Mouse (Mus musculus) ZHBTc4 (cell line): ENCODE data around the gene Vti1a.

ENCODE experiments used
- DNase-seq: peaks from one replicate; pipeline ENCODE4 v3.0.0-alpha.2; 2011; ENCODE audit warnings: low read depth, low spot score

Vti1a gene

GRCm38 (mm10) chr19:55559331-55559730, 243.2 kb downstream of the Vti1a start:
- DNase-seq = no peak

DNA sequence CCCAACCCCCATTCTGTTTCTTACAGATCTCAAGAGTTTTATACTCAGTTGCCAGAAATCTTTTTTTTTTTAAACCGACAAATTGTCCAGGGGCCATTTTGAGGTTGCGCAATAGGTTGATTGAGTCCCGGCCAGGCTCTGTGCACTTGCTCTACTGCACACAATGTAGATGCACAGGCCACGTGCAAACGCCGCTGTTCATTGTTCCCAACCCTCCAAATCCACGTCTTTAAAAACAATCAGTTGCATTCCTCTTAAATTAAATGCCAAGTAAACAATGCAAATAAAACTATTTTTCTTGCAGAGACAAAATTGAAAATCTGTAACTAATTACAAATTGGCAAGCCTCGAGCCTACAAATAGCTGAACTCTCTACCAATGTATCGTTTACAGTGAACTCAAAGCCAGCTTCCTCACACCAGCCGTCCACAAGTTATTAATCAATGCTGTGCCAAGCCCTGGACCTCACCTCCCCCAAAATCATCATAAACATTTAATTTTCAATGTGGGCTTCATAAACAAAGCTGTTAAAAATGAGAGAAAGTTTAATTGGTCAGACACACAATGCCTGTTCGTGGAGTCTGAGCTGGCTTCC, 244.1 kb downstream of the Vti1a start:
- no peak for DNase-seq

DNA sequence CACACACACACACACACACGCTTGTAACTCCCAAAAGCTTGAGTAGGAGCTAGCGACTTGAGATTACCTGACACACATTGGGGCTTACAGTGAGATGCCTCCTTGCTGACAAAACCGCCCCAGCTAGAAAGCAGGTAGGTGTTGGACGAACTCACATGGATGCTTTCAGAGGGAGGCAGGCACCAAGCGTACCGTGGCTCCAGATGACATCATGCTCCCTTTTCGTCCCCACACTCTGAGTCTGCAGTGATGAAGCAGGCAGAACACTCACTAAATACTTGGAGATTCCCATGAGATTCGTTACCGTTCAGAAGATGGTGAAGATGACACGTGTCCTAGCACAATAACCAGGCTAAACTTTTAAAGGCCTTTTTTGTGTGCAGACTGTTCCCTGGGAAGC, 245.4 kb downstream of the Vti1a start:
- no peak for DNase-seq

DNA sequence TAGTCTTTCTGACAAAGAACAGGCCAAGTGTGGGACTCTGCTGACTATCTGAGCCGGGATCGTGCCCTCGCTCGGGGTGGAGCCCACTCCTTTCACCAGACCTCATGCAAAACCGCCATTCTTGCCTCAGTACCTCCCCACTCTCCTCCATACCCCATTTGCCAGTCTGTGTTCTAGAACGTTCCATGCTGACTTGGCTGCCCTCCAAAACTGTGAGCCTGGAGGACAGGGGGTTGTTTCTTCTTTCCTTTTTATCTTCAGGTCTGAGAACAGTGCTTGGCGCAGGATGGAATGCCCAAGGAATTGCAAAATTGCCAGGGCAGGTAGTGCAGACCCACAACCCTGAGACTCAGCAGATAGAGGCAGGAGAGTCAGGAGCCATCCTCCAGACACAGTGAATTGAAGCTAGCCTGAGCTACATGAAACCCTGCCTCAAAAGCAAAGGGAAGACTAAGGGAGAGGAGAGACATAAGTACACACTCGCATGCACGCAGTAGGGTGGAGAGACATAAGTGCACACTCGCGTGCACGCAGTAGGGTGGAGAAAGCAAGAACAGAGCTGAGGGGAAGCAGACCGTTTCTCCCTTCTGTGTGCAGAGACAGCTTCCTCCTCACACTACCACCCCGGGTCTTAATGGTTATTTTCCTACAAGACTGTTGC, 246.5 kb downstream of the Vti1a start:
- DNase-seq = no peak

DNA sequence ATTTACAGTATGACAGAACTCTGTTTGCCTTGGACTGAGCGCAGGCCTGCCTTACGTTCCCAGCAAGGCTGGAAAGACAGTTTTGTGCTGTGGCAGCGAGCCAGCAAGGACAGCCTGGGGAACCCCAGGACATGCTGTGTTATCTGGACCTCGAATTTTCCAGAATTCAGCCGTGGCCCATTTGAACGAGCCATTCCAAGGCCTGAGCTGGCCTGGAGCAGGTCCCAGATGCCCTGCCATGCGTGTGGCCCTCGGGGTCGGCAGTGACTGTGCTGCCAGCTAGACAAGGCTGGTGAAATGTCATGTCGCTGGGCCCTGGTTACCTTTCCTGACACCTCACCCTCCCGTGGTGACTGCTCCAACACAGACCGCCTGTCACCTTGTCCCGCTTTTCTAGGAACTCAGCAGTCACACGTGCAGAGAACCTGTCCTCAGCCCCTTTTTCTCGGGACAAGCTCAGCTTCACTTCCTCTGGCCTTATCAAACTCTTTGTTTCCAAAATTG, 247.1 kb downstream of the Vti1a start:
- no peak for DNase-seq

- DNase-seq = no peak
Measured at GRCm38 (mm10) chr19:55564104-55564938, 248.2 kb downstream of the Vti1a start.

DNA sequence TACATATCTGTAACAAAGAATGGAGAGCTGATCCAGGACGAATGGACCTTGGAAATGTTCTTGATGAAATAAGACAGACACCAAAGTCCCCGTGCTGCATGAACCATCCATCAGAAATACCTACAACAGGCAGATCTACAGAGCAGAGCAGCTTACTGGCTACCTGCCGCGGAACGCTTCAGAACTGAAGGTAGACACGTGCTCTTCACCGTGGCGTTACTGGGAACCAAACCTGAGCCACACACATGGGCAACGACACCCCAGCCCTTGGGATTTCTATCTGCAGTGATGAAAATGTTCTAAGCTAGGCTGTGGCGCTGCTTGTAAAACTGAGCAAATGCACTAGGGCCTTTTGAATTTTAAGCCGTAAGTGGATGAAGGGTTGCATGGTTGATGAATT, 249.0 kb downstream of the Vti1a start:
- DNase-seq = no peak

GRCm38 (mm10) chr19:55565523-55566369, 249.7 kb downstream of the Vti1a start:
- DNase-seq = no peak

DNA sequence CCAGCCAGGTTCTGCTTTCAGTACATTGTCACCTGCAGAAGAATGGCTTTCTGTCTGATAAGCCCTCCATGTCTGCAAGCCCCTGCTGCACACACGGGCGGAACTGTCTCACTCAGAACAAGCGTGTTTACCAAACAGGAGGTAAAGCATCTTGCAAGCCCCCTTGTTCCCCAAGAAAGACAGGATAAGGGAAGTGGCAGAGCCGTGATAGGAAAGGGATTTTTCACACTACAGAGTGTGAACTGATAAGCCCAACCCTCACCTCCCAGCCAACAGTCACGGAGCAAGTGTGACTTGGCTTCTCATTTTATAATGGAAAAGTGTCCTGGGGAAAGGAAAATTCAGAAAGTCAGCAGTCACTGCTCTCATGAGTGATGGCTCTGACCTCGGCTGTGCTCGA, 253.0 kb downstream of the Vti1a start:
- DNase-seq = no peak

DNA sequence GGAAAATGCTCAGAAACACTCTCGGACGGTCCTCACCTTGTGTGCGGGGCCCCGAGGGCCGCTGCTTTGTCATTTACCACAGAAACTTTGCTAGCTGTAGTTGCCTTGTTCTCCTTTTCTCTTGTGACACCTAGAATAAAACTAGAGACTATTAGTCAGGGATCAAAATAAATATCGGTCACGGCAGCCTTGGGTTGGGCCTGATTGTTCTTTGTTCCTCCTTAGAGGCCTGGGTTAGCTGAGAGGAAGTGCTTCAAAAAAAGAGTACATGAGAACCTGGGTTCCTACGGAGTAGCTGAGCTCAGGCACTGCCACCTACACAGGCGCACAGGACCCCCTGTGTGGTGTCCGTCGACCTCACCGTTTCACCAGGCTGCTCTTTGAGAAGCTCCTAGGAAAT, 253.8 kb downstream of the Vti1a start:
- no peak for DNase-seq

DNA sequence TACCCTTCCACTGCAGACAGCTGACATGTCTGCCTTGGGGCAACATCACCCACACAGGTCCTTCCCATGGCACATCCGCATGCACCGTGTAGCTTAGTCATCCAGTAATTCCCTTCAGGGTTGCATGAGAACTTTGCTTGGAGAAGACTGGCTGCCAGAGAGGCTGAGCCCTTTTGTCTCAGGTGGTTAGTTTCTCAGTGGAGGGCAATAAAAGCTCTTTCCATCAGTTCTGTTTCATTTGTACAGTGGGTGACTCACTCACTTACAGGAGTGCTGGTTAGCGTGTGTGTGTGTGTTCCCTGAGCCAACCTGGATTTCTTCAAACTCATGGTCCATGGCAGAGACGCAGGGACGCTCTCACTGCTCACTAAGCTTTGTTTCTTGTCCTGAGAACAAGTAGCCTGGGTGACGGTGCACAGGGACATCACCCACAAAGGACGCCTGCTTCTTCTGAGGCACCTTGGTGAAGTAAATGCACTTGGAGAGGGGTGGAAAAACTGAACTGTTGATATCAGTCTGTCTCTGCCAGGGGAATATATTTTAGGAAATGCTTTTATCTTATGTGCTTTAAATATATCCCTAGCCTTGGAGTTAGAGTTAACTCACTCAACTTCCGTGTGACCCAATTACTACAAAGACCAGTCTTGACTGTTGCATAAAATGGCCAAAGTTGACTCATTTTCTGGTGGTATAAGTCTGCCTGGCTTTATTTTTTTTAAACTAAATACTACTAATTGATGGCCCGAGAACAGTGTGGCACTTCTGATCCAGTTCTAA, 254.6 kb downstream of the Vti1a start:
- DNase-seq = no peak

DNA sequence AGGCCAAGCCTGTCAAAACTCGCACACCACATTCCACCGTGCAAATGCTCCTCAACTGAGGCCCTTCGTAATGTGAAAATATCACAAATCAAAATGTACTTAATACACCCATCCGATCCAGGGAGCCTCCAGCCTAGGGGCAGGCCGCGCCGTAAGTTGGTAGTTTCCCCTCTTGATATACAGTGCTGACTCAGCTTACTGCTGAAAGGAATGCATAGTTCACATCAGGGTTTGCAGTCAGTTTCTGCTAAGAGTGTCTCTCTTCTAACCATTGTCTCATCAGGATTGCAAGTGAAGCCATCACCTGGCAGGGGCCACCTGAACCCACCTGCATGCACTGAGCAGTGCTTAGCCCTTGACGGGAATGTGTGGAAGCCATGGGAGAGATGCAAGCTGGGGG, 255.4 kb downstream of the Vti1a start:
- DNase-seq = no peak

GRCm38 (mm10) chr19:55577306-55578042, 261.4 kb downstream of the Vti1a start:
- no peak for DNase-seq

DNA sequence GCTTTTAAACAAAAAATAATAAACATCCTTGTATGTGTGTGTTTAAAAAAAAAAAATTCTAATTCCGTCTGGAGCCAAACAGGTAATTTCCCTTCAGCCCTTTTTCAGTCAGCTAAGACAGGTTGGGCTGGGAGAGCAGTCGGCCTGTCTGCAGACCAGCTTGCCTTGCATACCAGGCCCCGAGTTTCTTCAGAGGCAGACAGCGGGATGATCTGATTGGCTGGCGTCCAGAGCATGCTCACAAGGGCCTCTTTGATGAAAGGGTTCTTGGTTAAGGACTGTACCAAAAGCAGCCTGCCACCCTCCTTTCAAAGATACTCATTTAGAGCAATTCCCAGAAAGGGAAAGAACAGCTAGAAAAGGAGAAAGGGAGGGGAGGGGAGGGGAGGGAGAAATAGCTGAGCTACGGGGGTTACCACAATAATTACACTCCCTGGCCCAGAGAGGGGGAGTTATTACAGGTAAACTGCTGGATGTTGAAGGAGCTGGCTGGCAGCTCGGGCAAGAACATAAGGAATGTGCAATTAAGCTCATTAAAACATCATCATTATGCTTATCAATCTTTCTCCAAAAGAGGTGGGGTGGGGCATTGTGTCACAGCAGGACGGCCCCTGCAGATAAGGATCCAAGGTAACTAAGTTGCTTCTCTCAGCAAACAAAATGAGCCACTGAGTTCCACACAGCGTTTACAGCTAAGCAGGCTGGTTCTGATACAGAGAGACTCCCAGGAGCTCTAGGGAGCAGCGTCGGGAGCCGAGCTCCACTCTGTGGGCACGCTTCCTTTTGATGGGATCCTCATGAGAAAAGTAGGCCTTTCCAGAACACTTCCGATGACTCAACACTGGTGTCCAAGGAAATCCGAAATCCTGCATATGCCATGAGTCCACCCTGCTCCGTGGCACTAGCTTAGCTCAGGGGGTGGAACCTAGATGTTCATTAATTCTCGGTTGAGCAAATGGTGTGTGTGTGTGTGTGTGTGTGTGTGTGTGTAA, 262.3 kb downstream of the Vti1a start:
- DNase-seq = peak; percentile 81

GRCm38 (mm10) chr19:55579310-55579709, 263.2 kb downstream of the Vti1a start:
- DNase-seq = no peak

DNA sequence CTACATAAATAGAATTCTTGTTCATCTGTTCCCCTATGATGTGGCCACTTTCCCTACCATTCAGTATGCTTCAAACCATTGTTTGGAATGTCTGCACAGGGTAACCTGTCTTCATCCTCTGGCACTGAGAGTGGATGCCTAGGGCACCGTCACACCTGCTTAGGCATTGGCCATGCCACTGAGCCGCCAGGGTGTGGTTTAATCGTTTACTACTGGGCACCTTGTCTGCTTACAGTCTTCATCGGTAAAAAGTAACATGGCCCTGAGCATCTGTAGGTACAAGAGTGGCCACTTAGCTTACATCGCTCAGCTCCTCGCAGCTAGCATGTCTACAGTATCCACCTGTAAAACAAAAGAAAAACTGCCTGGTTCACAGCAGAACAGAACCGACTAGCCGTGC, 264.1 kb downstream of the Vti1a start:
- no peak for DNase-seq

DNA sequence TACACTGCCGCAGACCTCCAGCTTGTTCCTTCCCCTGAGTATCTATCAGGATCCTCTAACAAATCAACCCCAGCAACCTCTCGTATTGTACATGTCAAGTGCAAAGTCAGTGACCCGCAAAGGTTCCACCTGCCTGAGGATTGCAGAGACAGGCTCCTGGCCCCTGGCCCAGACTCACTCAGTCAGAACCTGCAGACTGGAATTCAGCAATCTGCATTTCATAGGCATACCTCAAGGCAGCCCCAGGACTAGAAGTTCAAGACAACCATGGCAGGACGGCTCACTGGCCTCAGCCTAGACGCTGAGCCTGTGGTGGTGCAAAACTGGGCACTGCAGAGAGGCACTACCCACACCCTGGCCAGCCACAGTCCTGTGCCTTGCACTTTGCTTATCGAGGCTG, 264.6 kb downstream of the Vti1a start:
- DNase-seq = no peak

DNA sequence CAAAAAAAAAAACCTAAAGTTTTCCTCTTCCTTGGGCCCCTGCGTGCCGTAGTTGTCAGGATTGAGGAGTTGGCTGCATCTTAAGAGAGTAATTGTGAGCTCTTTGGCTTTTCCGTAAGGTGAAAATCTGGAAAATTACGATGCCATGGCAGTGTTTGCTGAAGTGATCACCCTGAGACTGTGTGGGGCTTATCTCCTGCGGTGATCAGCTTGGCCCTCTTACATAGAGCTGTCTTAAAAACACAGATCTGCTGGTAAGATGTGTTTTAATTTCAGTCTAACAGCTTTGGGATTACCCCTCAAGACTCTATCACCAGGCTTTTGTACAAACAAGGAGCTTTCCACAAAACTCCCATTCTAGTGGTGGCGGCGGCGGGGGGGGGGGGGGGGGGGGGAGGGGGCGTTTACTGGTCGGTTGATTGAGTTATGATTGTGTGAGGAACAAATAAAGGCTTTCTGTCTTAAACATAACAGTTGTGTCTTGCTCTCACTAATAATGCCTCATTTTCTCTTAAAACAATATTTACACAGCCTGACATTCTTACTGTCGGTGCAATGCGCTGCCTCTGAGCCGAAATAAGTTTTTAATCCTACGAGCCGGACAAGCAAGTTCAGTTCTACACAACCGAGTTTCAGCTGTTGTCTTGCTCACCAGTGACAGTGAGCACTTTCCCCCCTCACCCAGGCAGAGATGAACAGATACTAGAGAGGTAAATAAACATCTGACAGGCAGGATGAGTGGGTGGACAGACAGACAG, 267.0 kb downstream of the Vti1a start:
- DNase-seq = no peak
